38 mouse cellular contexts compared by ENCODE assay signal in the genomic region with DNA sequence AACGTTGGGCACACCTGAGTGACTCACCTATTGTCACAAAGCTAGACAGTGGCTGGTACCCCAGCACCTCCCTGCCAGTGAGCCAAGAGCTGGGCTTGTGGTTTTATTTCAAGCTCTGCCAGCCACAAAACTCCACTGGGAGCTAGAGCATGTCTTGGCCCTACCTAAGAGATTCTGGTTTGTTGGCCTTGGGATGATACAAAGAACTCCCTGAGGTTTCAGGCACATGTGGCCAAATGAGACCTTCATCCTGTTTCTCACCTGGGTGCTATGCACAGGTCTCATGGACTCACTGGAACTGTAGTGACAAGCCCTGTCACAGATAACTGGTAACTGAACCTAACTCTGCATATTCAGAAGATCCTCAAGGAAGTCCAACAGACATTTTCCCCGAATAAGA. TPM values are rescaled to one million over a fixed set of nuclear protein-coding genes. Genes with fewer than 3 reads are reported as not detected.
"Had no signal": no experiment of that assay in that cellular context is flagged by ENCODE, and none has a peak within 500 bp of the region (broad histone marks: within the 10 kb centered on the region; RNA-seq: fewer than 3 reads in every experiment).

No protein-coding gene starts in this region.

- H3K4me3 ChIP-seq: embryonic facial prominence, embryonic 10.5 days; embryonic facial prominence, embryonic 12.5 days; embryonic facial prominence, embryonic 13.5 days; embryonic facial prominence, embryonic 15.5 days; erythroblast, embryonic 14.5 days; forebrain, embryonic 10.5 days; forebrain, embryonic 12.5 days; forebrain, embryonic 13.5 days; forebrain, embryonic 15.5 days; gastrocnemius, adult 2 months had no signal

- H3K36me3 ChIP-seq: embryonic facial prominence, embryonic 10.5 days; embryonic facial prominence, embryonic 12.5 days; embryonic facial prominence, embryonic 13.5 days; embryonic facial prominence, embryonic 15.5 days; forebrain, embryonic 10.5 days; forebrain, embryonic 12.5 days; forebrain, embryonic 15.5 days had no signal

- H3K9me3 ChIP-seq: embryonic facial prominence, embryonic 10.5 days; embryonic facial prominence, embryonic 12.5 days; embryonic facial prominence, embryonic 15.5 days; forebrain, embryonic 10.5 days; forebrain, embryonic 12.5 days; forebrain, embryonic 13.5 days; forebrain, embryonic 15.5 days had no signal

- DNase-seq: cerebellum, adult 2 months; cerebellum, adult 8-10 months; cerebellum, adult 9-10 months; cerebellum, adult 9-11 months; cerebellum, postnatal 10 days; cerebellum, postnatal 14 days; cerebellum, postnatal 25 days; cerebellum, postnatal 36 days; embryo, embryonic 11 days; forebrain, postnatal 0 days; gastrocnemius, adult 2 months; gastrocnemius, postnatal 10 days; gastrocnemius, postnatal 14 days; gastrocnemius, postnatal 25 days; heart, adult 18-20 months had no signal

- H3K9ac ChIP-seq: embryonic facial prominence, embryonic 12.5 days; embryonic facial prominence, embryonic 13.5 days; embryonic facial prominence, embryonic 15.5 days; forebrain, embryonic 12.5 days; forebrain, embryonic 13.5 days; forebrain, embryonic 15.5 days; forebrain, postnatal 0 days had no signal

- H3K4me1 ChIP-seq: embryonic facial prominence, embryonic 10.5 days; embryonic facial prominence, embryonic 12.5 days; embryonic facial prominence, embryonic 13.5 days; embryonic facial prominence, embryonic 15.5 days; forebrain, embryonic 10.5 days; forebrain, embryonic 12.5 days; forebrain, embryonic 13.5 days; forebrain, embryonic 15.5 days had no signal

- H3K27ac ChIP-seq: embryonic facial prominence, embryonic 10.5 days; embryonic facial prominence, embryonic 12.5 days; embryonic facial prominence, embryonic 13.5 days; embryonic facial prominence, embryonic 15.5 days; forebrain, embryonic 10.5 days; forebrain, embryonic 12.5 days; forebrain, embryonic 13.5 days; forebrain, embryonic 15.5 days; gastrocnemius, adult 2 months had no signal

- H3K27me3 ChIP-seq: embryonic facial prominence, embryonic 12.5 days; embryonic facial prominence, embryonic 13.5 days; embryonic facial prominence, embryonic 15.5 days; forebrain, embryonic 12.5 days; forebrain, embryonic 13.5 days; forebrain, embryonic 15.5 days had no signal

RNA-seq across cellular contexts. Expression of gene Tcl1b2, which starts 18.2 kb away (rescaled TPM):
- total RNA-seq: common myeloid progenitor, adult 5-6 weeks; forebrain, postnatal 0 days; gastrocnemius, adult 18-20 months; gastrocnemius, adult 2 months; gastrocnemius, adult 8-10 months; gastrocnemius, postnatal 10 days; gastrocnemius, postnatal 14 days; gastrocnemius, postnatal 25 days; gastrocnemius, postnatal 4 days; granulocyte monocyte progenitor cell, adult 5-6 weeks; heart, adult 18-20 months; heart, adult 8-10 months had no signal
- polyA plus RNA-seq: cerebellum, adult 2 months; cortical plate, adult 2 months; embryonic facial prominence, embryonic 10.5 days; embryonic facial prominence, embryonic 11.5 days; embryonic facial prominence, embryonic 12.5 days; embryonic facial prominence, embryonic 13.5 days; embryonic facial prominence, embryonic 14.5 days; embryonic facial prominence, embryonic 15.5 days; erythroblast, embryonic 14.5 days; forebrain, embryonic 10.5 days; forebrain, embryonic 11.5 days; forebrain, embryonic 12.5 days; forebrain, embryonic 13.5 days; forebrain, embryonic 14.5 days; forebrain, embryonic 15.5 days; forebrain, embryonic 16.5 days; forebrain, postnatal 0 days; frontal cortex, adult 2 months; gonadal fat pad, adult 2 months had no signal

RNA-seq across cellular contexts. Expression of gene Tcl1b1, which starts 31.9 kb away (rescaled TPM):
- total RNA-seq: common myeloid progenitor, adult 5-6 weeks; forebrain, postnatal 0 days; gastrocnemius, adult 18-20 months; gastrocnemius, adult 2 months; gastrocnemius, adult 8-10 months; gastrocnemius, postnatal 10 days; gastrocnemius, postnatal 14 days; gastrocnemius, postnatal 25 days; gastrocnemius, postnatal 4 days; granulocyte monocyte progenitor cell, adult 5-6 weeks; heart, adult 18-20 months; heart, adult 8-10 months had no signal
- polyA plus RNA-seq: cerebellum, adult 2 months; cortical plate, adult 2 months; embryonic facial prominence, embryonic 10.5 days; embryonic facial prominence, embryonic 11.5 days; embryonic facial prominence, embryonic 12.5 days; embryonic facial prominence, embryonic 13.5 days; embryonic facial prominence, embryonic 14.5 days; embryonic facial prominence, embryonic 15.5 days; erythroblast, embryonic 14.5 days; forebrain, embryonic 10.5 days; forebrain, embryonic 11.5 days; forebrain, embryonic 12.5 days; forebrain, embryonic 13.5 days; forebrain, embryonic 14.5 days; forebrain, embryonic 15.5 days; forebrain, embryonic 16.5 days; forebrain, postnatal 0 days; frontal cortex, adult 2 months; gonadal fat pad, adult 2 months had no signal

RNA-seq across cellular contexts. Expression of gene Tcl1b5, which starts 48.5 kb away (rescaled TPM):
- total RNA-seq: common myeloid progenitor, adult 5-6 weeks; forebrain, postnatal 0 days; gastrocnemius, adult 18-20 months; gastrocnemius, adult 2 months; gastrocnemius, adult 8-10 months; gastrocnemius, postnatal 10 days; gastrocnemius, postnatal 14 days; gastrocnemius, postnatal 25 days; gastrocnemius, postnatal 4 days; granulocyte monocyte progenitor cell, adult 5-6 weeks; heart, adult 18-20 months; heart, adult 8-10 months had no signal
- polyA plus RNA-seq: cerebellum, adult 2 months; cortical plate, adult 2 months; embryonic facial prominence, embryonic 10.5 days; embryonic facial prominence, embryonic 11.5 days; embryonic facial prominence, embryonic 12.5 days; embryonic facial prominence, embryonic 13.5 days; embryonic facial prominence, embryonic 14.5 days; embryonic facial prominence, embryonic 15.5 days; erythroblast, embryonic 14.5 days; forebrain, embryonic 10.5 days; forebrain, embryonic 11.5 days; forebrain, embryonic 12.5 days; forebrain, embryonic 13.5 days; forebrain, embryonic 14.5 days; forebrain, embryonic 15.5 days; forebrain, embryonic 16.5 days; forebrain, postnatal 0 days; frontal cortex, adult 2 months; gonadal fat pad, adult 2 months had no signal
